Mouse (Mus musculus) forebrain, embryonic 15.5 days (tissue): ENCODE measurements around the gene Neo1. TPM values are rescaled to one million over a fixed set of nuclear protein-coding genes. Genes with fewer than 3 reads are reported as not detected.
A peak's percentile ranks its signal among the peaks of the same experiment; 100 is the strongest.

Experiments used
- ATAC-seq: fragments of 200-750 bp; cut with Nextera tagmentation; replicated peaks from 2 replicates; pipeline ENCODE4 v1.8.0; 2017; ENCODE audit warnings: mild to moderate bottlenecking, moderate TSS enrichment, moderate library complexity
- H3K27ac ChIP-seq: fragments of 300-500 bp; sonication (generic); replicated peaks from 2 replicates; pipeline ENCODE4 v1.5.1; 2015; ENCODE audit warnings: mild to moderate bottlenecking, inconsistent platforms
- H3K27me3 ChIP-seq: fragments of 300-500 bp; sonication (generic); 2 replicates; pipeline ENCODE4 v1.6.1; 2015; ENCODE audit warnings: inconsistent platforms
- H3K36me3 ChIP-seq: fragments of 300-500 bp; sonication (generic); 2 replicates; pipeline ENCODE4 v1.6.1; 2015; ENCODE audit warnings: mild to moderate bottlenecking, inconsistent platforms
- H3K4me1 ChIP-seq: fragments of 300-500 bp; sonication (generic); 2 replicates; pipeline ENCODE4 v1.6.1; 2015; ENCODE audit warnings: inconsistent platforms
- H3K4me2 ChIP-seq: fragments of 300-500 bp; sonication (generic); replicated peaks from 2 replicates; pipeline ENCODE4 v1.6.1; 2015; ENCODE audit warnings: mild to moderate bottlenecking, inconsistent platforms
- H3K4me3 ChIP-seq: fragments of 300-500 bp; sonication (generic); 2 replicates; pipeline ENCODE4 v1.5.1; 2015; ENCODE audit warnings: mild to moderate bottlenecking, inconsistent platforms
- H3K9ac ChIP-seq: fragments of 300-500 bp; sonication (generic); replicated peaks from 2 replicates; pipeline ENCODE4 v1.6.1; 2015; ENCODE audit warnings: mild to moderate bottlenecking, inconsistent platforms
- H3K9me3 ChIP-seq: fragments of 300-500 bp; sonication (generic); 2 replicates; pipeline ENCODE4 v1.6.1; 2016; ENCODE audit warnings: inconsistent platforms
- WGBS: fragments of 180-500 bp; shearing (Covaris S2); methylation state at CpG from one replicate; pipeline ENCODE4 v1.1.7; 2015; ENCODE audit warnings: mixed read lengths; 5-methylcytosine and 5-hydroxymethylcytosine counted together
- polyA plus RNA-seq: library from polyadenylated mRNA; unstranded; fragments of >200 nt; fragmentation: Nextera tagmentation; extraction: Ambion mirVana; gene quantifications from 2 replicates; pipeline ENCODE4 v1.2.1, GENCODE M21; 2015

Neo1 gene
- polyA plus RNA-seq, 1 experiment from 2014 or later, result 59.7 TPM

DNA sequence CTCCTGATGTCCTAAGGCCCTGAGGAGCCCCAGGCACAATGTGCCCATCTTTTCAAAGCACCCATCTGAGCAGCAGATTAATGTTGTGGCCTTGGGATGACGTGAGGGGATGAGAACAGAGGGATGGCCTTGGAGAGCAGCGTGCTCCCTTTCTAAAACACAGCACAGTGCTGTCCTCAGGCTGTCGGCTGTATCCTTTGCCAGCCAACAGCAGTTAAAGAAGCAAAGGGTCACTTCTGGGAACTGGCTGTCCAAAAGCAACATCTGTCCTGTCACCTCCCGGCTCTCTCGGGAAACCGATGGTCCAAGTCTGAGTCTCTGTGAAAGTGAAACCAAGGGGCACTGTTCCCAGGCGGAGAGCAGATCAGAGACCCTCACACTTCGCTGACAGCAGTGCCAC, 20.0 kb upstream of the Neo1 start:
- no peaks in the 10 kb centered on the region for H3K9me3 ChIP-seq
- no peak overlapping the region for H3K27ac ChIP-seq
- ATAC-seq, result no peak
- no peak overlapping the region for H3K4me3 ChIP-seq
- H3K36me3 ChIP-seq, result no peaks in the 10 kb centered on the region
- H3K4me2 ChIP-seq, result no peak overlapping the region
- WGBS, result 79% methylated on average over 8 of the region's 8 CpGs
- no peaks in the 10 kb centered on the region for H3K27me3 ChIP-seq
- peaks cover 14% of the 10 kb centered on the region; the same call in 1 of the 2 replicates for H3K4me1 ChIP-seq
- H3K9ac ChIP-seq, result no peak overlapping the region

GRCm38 (mm10) chr9:59041805-59042204, 5.6 kb upstream of the Neo1 start:
- peaks cover 4% of the 10 kb centered on the region for H3K4me1 ChIP-seq
- H3K9ac ChIP-seq, result no peak overlapping the region
- H3K4me2 ChIP-seq, result no peak overlapping the region
- H3K27me3 ChIP-seq, result no peaks in the 10 kb centered on the region
- H3K4me3 ChIP-seq, result no peak overlapping the region
- H3K27ac ChIP-seq, result no peak overlapping the region
- H3K9me3 ChIP-seq, result no peaks in the 10 kb centered on the region
- H3K36me3 ChIP-seq, result no peaks in the 10 kb centered on the region
- ATAC-seq, result no peak

- H3K27me3 ChIP-seq, result no peaks in the 10 kb centered on the region
- H3K4me2 ChIP-seq, result peak overlapping the region; percentile 92
- H3K9me3 ChIP-seq, result no peaks in the 10 kb centered on the region
- H3K4me3 ChIP-seq, result peak overlapping the region; percentile 100
- ATAC-seq, result peak; percentile 53
- peak overlapping the region; percentile 85 for H3K9ac ChIP-seq
- H3K4me1 ChIP-seq, result peaks cover 34% of the 10 kb centered on the region
- WGBS, result under 1% methylated on average over 56 of the region's 56 CpGs
- H3K36me3 ChIP-seq, result no peaks in the 10 kb centered on the region
- H3K27ac ChIP-seq, result peak overlapping the region; percentile 98
These were observed 596 bp upstream of the Neo1 start for GRCm38 (mm10) chr9:59036732-59037341.

- Histone ChIP-seq H3K4me1 (peaks cover 34% of the 10 kb centered on the region), H3K9ac (peak overlapping the region; percentile 85), H3K27me3 (no peaks in the 10 kb centered on the region), H3K4me3 (peak overlapping the region; percentile 100), H3K4me2 (peak overlapping the region; percentile 92), H3K27ac (peak overlapping the region; percentile 98), H3K9me3 (no peaks in the 10 kb centered on the region), H3K36me3 (no peaks in the 10 kb centered on the region)
- WGBS, result under 1% methylated on average over 62 of the region's 63 CpGs
- ATAC-seq, result peak; percentile 11; the same call in 1 of the 2 replicates
These were observed 691 bp downstream of the Neo1 start for GRCm38 (mm10) chr9:59035342-59036158.

DNA sequence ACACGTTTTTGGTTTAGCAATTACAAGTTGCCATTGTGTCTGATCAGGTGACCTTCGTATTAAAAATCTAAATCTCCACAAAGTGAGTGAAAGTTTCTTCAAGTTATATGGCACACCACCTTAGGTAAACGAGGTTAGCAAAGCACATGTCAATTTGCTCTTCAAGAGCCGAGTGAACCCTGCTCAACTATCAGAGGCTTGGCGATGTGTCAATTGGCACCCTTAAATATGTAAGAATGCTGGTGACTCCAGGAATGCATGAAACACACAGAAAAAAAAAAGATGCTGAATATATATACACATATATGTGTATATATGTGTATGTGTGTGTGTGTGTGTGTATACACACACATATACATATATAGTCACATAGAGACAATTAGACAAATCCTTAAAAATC, 1.4 kb downstream of the Neo1 start:
- Histone ChIP-seq H3K36me3 (no peaks in the 10 kb centered on the region), H3K4me2 (peak overlapping the region; percentile 92), H3K9me3 (no peaks in the 10 kb centered on the region), H3K27ac (no peak overlapping the region; the same call in 1 of the 2 replicates), H3K9ac (peak overlapping the region; percentile 85; the same call in 1 of the 2 replicates), H3K4me1 (peaks cover 34% of the 10 kb centered on the region), H3K27me3 (no peaks in the 10 kb centered on the region), H3K4me3 (peak overlapping the region; percentile 100)
- no peak for ATAC-seq
- 26% methylated on average over 5 of the region's 5 CpGs for WGBS

- peaks cover 34% of the 10 kb centered on the region for H3K4me1 ChIP-seq
- 0 out of 2 replicates have a peak overlapping the region, but pooled peaks have one; percentile 25 for H3K9ac ChIP-seq
- no peak for ATAC-seq
- H3K36me3 ChIP-seq, result no peaks in the 10 kb centered on the region
- H3K4me2 ChIP-seq, result peak overlapping the region; percentile 92
- WGBS, result 65% methylated on average over 3 of the region's 3 CpGs
- H3K9me3 ChIP-seq, result no peaks in the 10 kb centered on the region
- H3K27me3 ChIP-seq, result no peaks in the 10 kb centered on the region
- peak overlapping the region; percentile 12 for H3K4me3 ChIP-seq
- no peak overlapping the region for H3K27ac ChIP-seq
These were observed 2.7 kb downstream of the Neo1 start for GRCm38 (mm10) chr9:59033492-59033891.

DNA sequence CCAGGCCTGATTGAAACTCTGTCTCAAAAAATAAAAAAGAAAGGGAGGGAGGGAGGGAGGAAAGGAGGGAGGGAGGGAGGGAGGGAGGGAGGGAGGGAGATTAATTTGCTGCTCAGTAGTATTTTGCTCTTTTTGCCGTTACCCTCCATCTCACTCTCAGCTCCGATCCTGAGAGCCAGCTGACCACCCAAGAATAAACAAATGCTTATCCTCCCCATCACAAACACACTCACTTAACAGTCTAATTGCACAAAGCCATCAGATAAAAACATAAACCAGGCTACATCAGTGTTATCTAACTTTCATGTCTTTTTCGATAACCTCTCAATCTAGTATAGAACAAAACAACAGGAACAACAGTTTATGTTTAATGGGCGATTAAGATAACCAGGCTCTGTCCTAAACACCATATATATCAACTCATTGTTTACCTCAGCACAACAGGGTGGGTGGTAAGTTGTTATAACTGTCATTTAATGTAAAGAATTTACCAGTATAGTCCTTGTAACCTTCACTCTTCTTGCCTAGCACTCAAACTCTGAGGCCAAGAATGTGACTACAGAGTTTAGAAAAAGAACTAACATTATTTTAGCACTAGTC, 11.9 kb downstream of the Neo1 start:
- no peaks in the 10 kb centered on the region for H3K9me3 ChIP-seq
- H3K4me2 ChIP-seq, result no peak overlapping the region
- no peak overlapping the region for H3K27ac ChIP-seq
- no peaks in the 10 kb centered on the region for H3K27me3 ChIP-seq
- ATAC-seq, result no peak
- no peak overlapping the region for H3K4me3 ChIP-seq
- H3K9ac ChIP-seq, result no peak overlapping the region
- no peaks in the 10 kb centered on the region for H3K36me3 ChIP-seq
- 0 out of 2 replicates have a peak, but pooled peaks cover 7% of the 10 kb centered on the region for H3K4me1 ChIP-seq
- WGBS, result 62% methylated on average over 4 of the region's 4 CpGs

GRCm38 (mm10) chr9:59016060-59016719, 20.1 kb downstream of the Neo1 start:
- Histone ChIP-seq H3K9ac (no peak overlapping the region), H3K4me3 (no peak overlapping the region), H3K27me3 (no peaks in the 10 kb centered on the region), H3K27ac (no peak overlapping the region), H3K36me3 (no peaks in the 10 kb centered on the region), H3K4me1 (no peaks in the 10 kb centered on the region), H3K9me3 (no peaks in the 10 kb centered on the region), H3K4me2 (no peak overlapping the region)
- 83% methylated on average over 3 of the region's 3 CpGs for WGBS
- no peak for ATAC-seq

GRCm38 (mm10) chr9:59013365-59013764, 22.9 kb downstream of the Neo1 start:
- ATAC-seq, result no peak
- H3K27ac ChIP-seq, result no peak overlapping the region
- H3K4me1 ChIP-seq, result no peaks in the 10 kb centered on the region
- H3K9ac ChIP-seq, result no peak overlapping the region
- no peaks in the 10 kb centered on the region for H3K36me3 ChIP-seq
- no peak overlapping the region for H3K4me3 ChIP-seq
- 11% methylated on average over 2 of the region's 2 CpGs for WGBS
- H3K4me2 ChIP-seq, result no peak overlapping the region
- no peaks in the 10 kb centered on the region for H3K9me3 ChIP-seq
- H3K27me3 ChIP-seq, result no peaks in the 10 kb centered on the region

GRCm38 (mm10) chr9:58989255-58989928, 46.8 kb downstream of the Neo1 start:
- no peak overlapping the region for H3K9ac ChIP-seq
- peaks cover 10% of the 10 kb centered on the region for H3K36me3 ChIP-seq
- H3K4me1 ChIP-seq, result no peaks in the 10 kb centered on the region
- no peak overlapping the region for H3K27ac ChIP-seq
- no peaks in the 10 kb centered on the region for H3K9me3 ChIP-seq
- no peak overlapping the region for H3K4me2 ChIP-seq
- H3K27me3 ChIP-seq, result no peaks in the 10 kb centered on the region
- no peak overlapping the region for H3K4me3 ChIP-seq
- ATAC-seq, result no peak
- 94% methylated on average over 5 of the region's 5 CpGs for WGBS

- Histone ChIP-seq H3K4me1 (no peaks in the 10 kb centered on the region), H3K4me2 (no peak overlapping the region), H3K36me3 (peaks cover 10% of the 10 kb centered on the region; the same call in 1 of the 2 replicates), H3K27ac (no peak overlapping the region), H3K9ac (no peak overlapping the region), H3K27me3 (no peaks in the 10 kb centered on the region), H3K4me3 (no peak overlapping the region), H3K9me3 (no peaks in the 10 kb centered on the region)
- ATAC-seq, result no peak
- WGBS, result 94% methylated on average over 15 of the region's 15 CpGs
These were observed 57.2 kb downstream of the Neo1 start for GRCm38 (mm10) chr9:58979034-58979433.
